Mouse (Mus musculus): ENCODE results near the gene Cdh15. TPM values are rescaled to one million over a fixed set of nuclear protein-coding genes. Genes with fewer than 3 reads are reported as not detected.
A peak's percentile ranks its signal among the peaks of the same experiment; 100 is the strongest.

Cdh15 gene
- total RNA-seq, 1 experiment from 2014 or later = not detected

- no peak for ATAC-seq (replicated peaks in 1 of 2; ENCODE audit: insufficient read depth in 1 of 2, low FRiP score in 2 of 2, low TSS enrichment in 1 of 2, low read depth in 1 of 2, poor library complexity in 2 of 2, severe bottlenecking in 2 of 2)
Observed at GRCm38 (mm10) chr8:122903002-122903401, 55.2 kb downstream of the Cdh15 start.

- ATAC-seq (replicated peaks in 1 of 2; ENCODE audit: insufficient read depth in 1 of 2, low FRiP score in 2 of 2, low TSS enrichment in 1 of 2, low read depth in 1 of 2, poor library complexity in 2 of 2, severe bottlenecking in 2 of 2) = no peak
Observed at GRCm38 (mm10) chr8:122904496-122904895, 56.7 kb downstream of the Cdh15 start.

GRCm38 (mm10) chr8:122905346-122905745, 57.6 kb downstream of the Cdh15 start:
- ATAC-seq (replicated peaks in 1 of 2; ENCODE audit: insufficient read depth in 1 of 2, low FRiP score in 2 of 2, low TSS enrichment in 1 of 2, low read depth in 1 of 2, poor library complexity in 2 of 2, severe bottlenecking in 2 of 2) = no peak

- peak; percentile 87 to 88 for ATAC-seq (replicated peaks in 1 of 2; ENCODE audit: insufficient read depth in 1 of 2, low FRiP score in 2 of 2, low TSS enrichment in 1 of 2, low read depth in 1 of 2, poor library complexity in 2 of 2, severe bottlenecking in 2 of 2)
Observed at GRCm38 (mm10) chr8:122906463-122907021, 58.8 kb downstream of the Cdh15 start.

GRCm38 (mm10) chr8:122912150-122912549, 64.4 kb downstream of the Cdh15 start:
- no peak for ATAC-seq (replicated peaks in 1 of 2; ENCODE audit: insufficient read depth in 1 of 2, low FRiP score in 2 of 2, low TSS enrichment in 1 of 2, low read depth in 1 of 2, poor library complexity in 2 of 2, severe bottlenecking in 2 of 2)

GRCm38 (mm10) chr8:122912871-122913270, 65.1 kb downstream of the Cdh15 start:
- ATAC-seq (replicated peaks in 1 of 2; ENCODE audit: insufficient read depth in 1 of 2, low FRiP score in 2 of 2, low TSS enrichment in 1 of 2, low read depth in 1 of 2, poor library complexity in 2 of 2, severe bottlenecking in 2 of 2) = no peak

GRCm38 (mm10) chr8:122916766-122917165, 69.0 kb downstream of the Cdh15 start:
- 0 out of 4 replicates have a peak, but pooled peaks of 1 of the 2 experiments have one; percentile 19 for ATAC-seq (replicated peaks in 1 of 2; ENCODE audit: insufficient read depth in 1 of 2, low FRiP score in 2 of 2, low TSS enrichment in 1 of 2, low read depth in 1 of 2, poor library complexity in 2 of 2, severe bottlenecking in 2 of 2)

Other genes with a start within 250 kb of the Cdh15 start
- gene Galns, start 236.5 kb upstream of the Cdh15 start, total RNA-seq (2017) = 13.9 and 15.1 TPM in 2 replicates
- 9.6 and 19.3 TPM in 2 replicates for gene Trappc2l, start 236.3 kb upstream of the Cdh15 start, total RNA-seq (2017)
- not detected in 2 replicates for gene Pabpn1l, start 225.2 kb upstream of the Cdh15 start, total RNA-seq (2017)
- 15.9 and 20.5 TPM in 2 replicates for gene Cbfa2t3, start 148.9 kb upstream of the Cdh15 start, total RNA-seq (2017)
- 5.8 and 15.1 TPM in 2 replicates for gene Acsf3, start 72.5 kb upstream of the Cdh15 start, total RNA-seq (2017)
- gene Ankrd11, start 194.3 kb downstream of the Cdh15 start, total RNA-seq (2017) = 99.2 and 109 TPM in 2 replicates
- 68.5 and 76.3 TPM in 2 replicates for gene Spg7, start 215.0 kb downstream of the Cdh15 start, total RNA-seq (2017)

Measured in hematopoietic stem cell, adult 5-6 weeks (primary cell).